12 mouse cellular contexts compared by ENCODE assay signal in the genomic region with DNA sequence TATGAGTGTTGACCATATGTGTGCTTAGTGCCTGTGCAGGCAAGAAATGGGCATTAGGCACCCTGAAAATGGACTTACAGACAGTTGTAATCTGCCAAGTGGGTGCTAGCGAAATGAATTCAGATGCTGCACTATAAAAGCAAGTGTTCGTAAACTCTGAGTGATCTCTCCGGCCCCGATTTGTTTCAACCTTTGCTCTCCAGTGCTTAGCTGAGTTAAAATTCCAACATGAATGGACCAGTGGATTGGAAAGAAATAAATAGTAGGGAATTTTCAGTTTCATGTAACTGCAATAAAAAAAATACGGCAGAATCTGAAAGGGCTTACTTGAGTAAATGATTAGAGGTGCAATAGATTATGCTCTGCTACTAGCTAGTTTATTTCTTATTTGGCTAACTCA.
"Had no signal": no experiment of that assay in that cellular context is flagged by ENCODE, and none has a peak within 500 bp of the region (broad histone marks: within the 10 kb centered on the region; RNA-seq: fewer than 3 reads in every experiment).

No protein-coding gene starts in this region.

- DNase-seq: lung, embryonic 14.5 days; lung, postnatal 10 days; lung, postnatal 4 days; midbrain, embryonic 14.5 days; retina, postnatal 1 day; right cerebral cortex, adult 18-20 months; right cerebral cortex, postnatal 25 days; right cerebral cortex, postnatal 4 days; spleen, adult 18-20 months; thymus, adult 18-20 months; thymus, postnatal 14 days; thymus, postnatal 36 days had no signal
